Mouse (Mus musculus): ENCODE measurements at regions not wholly inside any gene's neighbourhood (a gene's known extent, or its start where the extent isn't known, plus 50 kb on each side); places are given as distances from the start of the nearest gene placed in this dataset.
A peak's percentile ranks its signal among the peaks of the same experiment; 100 is the strongest.

- Histone ChIP-seq H3K4me2 (ENCODE audit: low read length) (no peak overlapping the region), H3K4me3 (replicated peaks; ENCODE audit: low read length) (no peak overlapping the region), H3K4me1 (replicated peaks; ENCODE audit: control insufficient read depth, insufficient read depth, low read length) (peaks cover 22% of the 10 kb centered on the region), H3K27ac (ENCODE audit: low read length) (peak overlapping the region; percentile 34), H3K27me3 (replicated peaks; ENCODE audit: control insufficient read depth, insufficient read depth, low read length) (peaks cover 5% of the 10 kb centered on the region; the same call in 1 of the 2 replicates), H3K9ac (replicated peaks; ENCODE audit: low read depth, low read length) (no peak overlapping the region), H3K9me3 (ENCODE audit: control insufficient read depth, low read length) (no peaks in the 10 kb centered on the region), H3K36me3 (ENCODE audit: control insufficient read depth, insufficient read depth) (no peaks in the 10 kb centered on the region)
- WGBS: 42% methylated on average over 8 of the region's 8 CpGs
- ATAC-seq: 0 out of 2 replicates have a peak, but pooled peaks have one; percentile 18
These were observed 173.7 kb upstream of the Lmo4 start for GRCm38 (mm10) chr3:144378524-144379225.

DNA sequence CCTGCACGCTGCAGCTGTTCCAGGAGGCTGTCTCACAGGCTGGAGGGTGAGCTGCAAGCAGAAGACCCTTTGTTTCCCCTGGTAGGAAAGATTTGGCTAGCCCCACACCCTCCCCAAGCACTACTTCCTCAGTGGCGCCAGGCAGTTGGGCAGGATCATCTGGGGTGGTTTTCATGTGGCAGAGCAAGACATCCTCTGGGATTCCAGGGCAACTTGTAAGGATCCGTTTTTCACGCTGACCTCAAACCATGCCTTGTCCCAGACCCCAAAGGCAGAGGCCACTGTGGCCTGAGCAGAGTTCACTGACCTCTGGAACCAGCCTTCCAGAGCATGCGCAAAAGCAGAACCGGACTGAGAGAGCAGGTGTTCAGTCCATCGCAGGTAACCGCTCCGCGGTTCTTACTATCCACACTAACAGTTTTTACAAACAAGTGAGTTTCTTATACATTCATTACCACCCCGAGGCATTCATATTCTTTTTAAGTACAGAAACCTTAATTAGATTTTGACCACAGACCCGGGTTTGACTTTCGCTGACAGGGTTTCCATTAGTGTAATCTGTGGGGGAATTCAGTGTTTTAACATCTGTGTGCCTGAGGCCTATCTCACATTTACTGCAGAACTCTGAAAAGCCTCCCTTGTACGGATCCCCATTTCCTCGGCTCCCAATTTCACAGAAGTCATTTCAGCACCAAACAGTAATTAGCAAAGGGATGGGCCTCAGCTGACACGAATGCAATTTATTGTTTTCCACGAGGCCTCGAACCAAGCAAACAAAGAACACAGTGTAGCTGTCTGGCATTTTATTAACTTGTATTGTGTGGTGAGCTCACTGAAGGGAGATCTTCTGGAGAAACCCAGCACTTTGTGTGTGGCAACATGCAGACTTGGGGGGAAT, 172.9 kb upstream of the Lmo4 start:
- Histone ChIP-seq H3K27me3 (replicated peaks; ENCODE audit: control insufficient read depth, insufficient read depth, low read length) (peaks cover 5% of the 10 kb centered on the region; the same call in 1 of the 2 replicates), H3K9ac (replicated peaks; ENCODE audit: low read depth, low read length) (no peak overlapping the region), H3K9me3 (ENCODE audit: control insufficient read depth, low read length) (no peaks in the 10 kb centered on the region), H3K27ac (ENCODE audit: low read length) (no peak overlapping the region), H3K4me2 (ENCODE audit: low read length) (no peak overlapping the region), H3K4me3 (replicated peaks; ENCODE audit: low read length) (no peak overlapping the region), H3K36me3 (ENCODE audit: control insufficient read depth, insufficient read depth) (no peaks in the 10 kb centered on the region), H3K4me1 (replicated peaks; ENCODE audit: control insufficient read depth, insufficient read depth, low read length) (peaks cover 22% of the 10 kb centered on the region)
- peak; percentile 56 for ATAC-seq
- 29% methylated on average over 18 of the region's 18 CpGs for WGBS

DNA sequence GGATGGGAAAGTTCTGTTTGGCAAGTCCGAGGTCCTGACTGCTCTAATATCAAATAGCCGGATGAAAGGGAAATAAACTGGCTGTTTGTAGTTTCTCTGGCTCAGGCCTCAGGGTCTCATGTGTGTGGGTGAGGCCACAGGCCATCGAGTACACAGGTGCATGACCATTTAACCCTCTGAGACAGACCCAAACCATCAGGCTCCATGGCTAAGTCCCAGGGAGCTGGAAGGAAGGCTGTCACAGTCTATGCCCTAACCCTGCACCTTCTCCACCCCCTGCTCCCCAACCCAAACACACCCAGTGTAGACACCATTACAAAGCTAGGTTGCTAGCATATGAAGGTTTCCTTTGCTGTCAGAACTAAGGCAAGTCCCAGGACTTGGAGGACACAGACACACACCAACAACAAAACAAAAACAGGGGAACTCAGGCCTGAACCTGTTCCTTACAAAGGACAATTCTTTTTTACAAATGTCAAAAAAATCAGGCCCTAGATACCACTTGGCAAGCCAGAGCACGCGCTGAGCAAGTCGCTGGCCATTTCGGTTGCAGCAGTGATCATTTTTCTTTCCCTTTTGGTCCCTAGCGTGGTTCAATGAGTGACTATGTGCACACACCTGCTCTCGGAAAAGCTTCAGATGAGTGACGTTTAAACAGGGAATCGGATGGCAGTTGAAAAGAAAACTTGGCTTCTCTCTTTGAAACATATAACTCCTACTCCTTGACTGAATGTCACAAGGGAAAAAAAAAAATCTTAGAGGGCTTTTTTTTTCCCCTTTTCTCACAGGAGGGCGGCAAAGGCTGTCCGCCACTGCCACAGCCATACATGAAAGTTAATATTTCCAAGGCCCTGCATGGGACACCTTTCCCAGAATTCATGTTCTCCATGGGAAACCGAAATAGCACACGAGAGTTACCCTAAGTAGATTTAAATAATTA, 171.7 kb upstream of the Lmo4 start:
- H3K4me3 ChIP-seq (replicated peaks; ENCODE audit: low read length): no peak overlapping the region
- 75% methylated on average over 15 of the region's 15 CpGs for WGBS
- H3K4me1 ChIP-seq (replicated peaks; ENCODE audit: control insufficient read depth, insufficient read depth, low read length): peaks cover 22% of the 10 kb centered on the region
- no peaks in the 10 kb centered on the region for H3K9me3 ChIP-seq (ENCODE audit: control insufficient read depth, low read length)
- H3K9ac ChIP-seq (replicated peaks; ENCODE audit: low read depth, low read length): no peak overlapping the region
- H3K27me3 ChIP-seq (replicated peaks; ENCODE audit: control insufficient read depth, insufficient read depth, low read length): peaks cover 5% of the 10 kb centered on the region; the same call in 1 of the 2 replicates
- H3K4me2 ChIP-seq (ENCODE audit: low read length): no peak overlapping the region
- no peak for ATAC-seq
- H3K36me3 ChIP-seq (ENCODE audit: control insufficient read depth, insufficient read depth): no peaks in the 10 kb centered on the region
- no peak overlapping the region for H3K27ac ChIP-seq (ENCODE audit: low read length)

DNA sequence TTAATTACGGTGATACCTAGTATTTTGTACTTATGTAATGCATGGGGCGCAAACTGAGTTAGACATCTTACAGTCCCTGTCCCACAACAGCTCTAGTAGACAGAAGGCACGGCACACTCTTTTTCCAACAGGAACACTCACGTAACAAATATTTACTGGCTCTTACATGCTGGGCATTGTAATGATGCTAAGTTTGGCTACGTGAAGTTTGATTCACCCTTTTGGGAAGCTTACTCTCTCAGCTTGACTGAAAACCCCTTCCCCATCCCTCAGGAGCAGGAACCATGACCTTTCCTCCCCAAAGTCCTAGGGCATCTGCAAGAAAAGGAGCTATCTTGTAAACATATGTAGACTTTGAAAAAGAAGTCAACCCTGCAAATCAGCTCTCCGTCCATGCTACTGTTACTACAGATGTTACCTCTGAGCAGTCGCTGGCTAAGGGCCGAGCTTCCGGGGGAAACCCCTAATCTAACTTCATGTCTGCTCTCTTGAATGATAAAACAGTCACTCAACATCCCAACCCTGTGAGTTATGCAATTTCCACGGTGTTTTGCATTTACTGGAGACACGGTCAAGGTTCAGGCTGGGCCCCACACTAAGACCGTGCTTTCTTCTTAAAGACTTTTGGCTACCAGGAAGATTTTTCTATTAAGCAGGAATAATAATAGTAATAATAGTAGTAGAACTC, 170.8 kb upstream of the Lmo4 start:
- Histone ChIP-seq H3K27ac (ENCODE audit: low read length) (no peak overlapping the region), H3K36me3 (ENCODE audit: control insufficient read depth, insufficient read depth) (no peaks in the 10 kb centered on the region), H3K4me3 (replicated peaks; ENCODE audit: low read length) (no peak overlapping the region), H3K4me2 (ENCODE audit: low read length) (no peak overlapping the region), H3K9ac (replicated peaks; ENCODE audit: low read depth, low read length) (no peak overlapping the region), H3K27me3 (replicated peaks; ENCODE audit: control insufficient read depth, insufficient read depth, low read length) (peaks cover 5% of the 10 kb centered on the region; the same call in 1 of the 2 replicates), H3K9me3 (ENCODE audit: control insufficient read depth, low read length) (no peaks in the 10 kb centered on the region), H3K4me1 (replicated peaks; ENCODE audit: control insufficient read depth, insufficient read depth, low read length) (peaks cover 19% of the 10 kb centered on the region)
- 92% methylated on average over 12 of the region's 12 CpGs for WGBS
- no peak for ATAC-seq

GRCm38 (mm10) chr3:144368300-144368699, 163.3 kb upstream of the Lmo4 start:
- H3K9me3 ChIP-seq (ENCODE audit: control insufficient read depth, low read length): no peaks in the 10 kb centered on the region
- no peak overlapping the region for H3K4me3 ChIP-seq (replicated peaks; ENCODE audit: low read length)
- no peak for ATAC-seq
- peaks cover 10% of the 10 kb centered on the region for H3K4me1 ChIP-seq (replicated peaks; ENCODE audit: control insufficient read depth, insufficient read depth, low read length)
- H3K36me3 ChIP-seq (ENCODE audit: control insufficient read depth, insufficient read depth): no peaks in the 10 kb centered on the region
- 58% methylated on average over 4 of the region's 4 CpGs for WGBS
- H3K27ac ChIP-seq (ENCODE audit: low read length): no peak overlapping the region
- no peak overlapping the region for H3K4me2 ChIP-seq (ENCODE audit: low read length)
- H3K9ac ChIP-seq (replicated peaks; ENCODE audit: low read depth, low read length): no peak overlapping the region
- no peaks in the 10 kb centered on the region for H3K27me3 ChIP-seq (replicated peaks; ENCODE audit: control insufficient read depth, insufficient read depth, low read length)

DNA sequence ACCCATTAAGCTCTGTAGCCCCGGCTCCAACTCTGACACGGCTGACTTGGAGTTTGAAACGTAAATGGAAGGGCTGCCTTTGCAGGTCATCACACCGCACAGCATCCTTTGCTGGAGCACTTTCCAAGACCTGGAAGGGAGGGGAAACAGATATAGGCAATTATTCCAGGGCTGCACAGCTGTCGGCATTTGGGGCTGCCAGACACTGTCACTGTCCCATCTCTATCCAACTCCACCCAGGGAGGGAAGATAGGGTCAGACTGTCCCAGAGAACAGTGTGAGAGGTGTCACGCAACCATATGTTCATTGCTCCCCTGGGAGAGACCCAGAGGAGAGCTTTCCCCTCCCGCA, 162.7 kb upstream of the Lmo4 start:
- Histone ChIP-seq H3K4me2 (ENCODE audit: low read length) (peak overlapping the region; percentile 66), H3K27ac (ENCODE audit: low read length) (no peak overlapping the region), H3K27me3 (replicated peaks; ENCODE audit: control insufficient read depth, insufficient read depth, low read length) (no peaks in the 10 kb centered on the region), H3K36me3 (ENCODE audit: control insufficient read depth, insufficient read depth) (no peaks in the 10 kb centered on the region), H3K9ac (replicated peaks; ENCODE audit: low read depth, low read length) (peak overlapping the region; percentile 39; the same call in 1 of the 2 replicates), H3K9me3 (ENCODE audit: control insufficient read depth, low read length) (no peaks in the 10 kb centered on the region), H3K4me3 (replicated peaks; ENCODE audit: low read length) (peak overlapping the region; percentile 38), H3K4me1 (replicated peaks; ENCODE audit: control insufficient read depth, insufficient read depth, low read length) (peaks cover 10% of the 10 kb centered on the region)
- WGBS: 13% methylated on average over 7 of the region's 7 CpGs
- peak; percentile 47 for ATAC-seq

DNA sequence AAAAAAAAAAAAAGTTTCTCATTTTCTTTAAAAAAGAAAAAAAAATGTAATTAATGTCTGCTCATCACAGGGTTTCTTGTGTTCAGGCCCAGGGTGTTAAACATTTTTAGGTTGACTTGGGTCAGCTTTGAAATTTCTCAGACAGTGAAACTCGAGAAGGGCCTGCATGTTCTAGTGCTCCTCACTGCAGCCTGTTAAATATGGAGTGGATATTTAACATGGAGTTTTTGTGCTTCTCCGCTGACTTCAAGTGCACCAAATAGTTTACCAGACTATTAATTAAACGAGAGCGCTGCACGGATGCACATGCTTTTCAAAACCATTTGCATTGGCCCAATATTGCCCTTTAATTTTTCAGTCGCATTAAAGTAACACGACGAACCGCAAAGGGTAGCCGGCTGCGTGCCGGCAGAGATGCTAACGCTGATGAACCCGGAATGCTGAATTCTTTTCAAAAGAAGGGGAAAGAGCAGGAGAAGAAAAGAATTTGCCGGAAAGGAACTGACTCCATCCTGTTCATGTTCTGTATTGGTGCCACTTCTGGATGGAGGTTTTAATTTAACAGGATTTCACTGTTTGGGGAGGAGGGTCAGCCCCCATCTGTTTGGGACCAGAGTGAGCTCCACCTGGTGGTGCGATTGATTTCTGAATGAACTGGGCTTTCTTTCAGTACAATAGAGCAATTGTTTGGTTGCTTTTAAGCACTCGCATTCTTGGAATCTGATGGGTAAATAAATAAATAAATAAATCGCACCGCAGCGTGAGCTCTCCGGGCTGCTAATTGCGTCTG, 162.2 kb upstream of the Lmo4 start:
- WGBS: 3% methylated on average over 22 of the region's 22 CpGs
- Histone ChIP-seq H3K9me3 (ENCODE audit: control insufficient read depth, low read length) (no peaks in the 10 kb centered on the region), H3K4me1 (replicated peaks; ENCODE audit: control insufficient read depth, insufficient read depth, low read length) (peaks cover 10% of the 10 kb centered on the region), H3K4me3 (replicated peaks; ENCODE audit: low read length) (peak overlapping the region; percentile 38), H3K27me3 (replicated peaks; ENCODE audit: control insufficient read depth, insufficient read depth, low read length) (no peaks in the 10 kb centered on the region), H3K36me3 (ENCODE audit: control insufficient read depth, insufficient read depth) (no peaks in the 10 kb centered on the region), H3K9ac (replicated peaks; ENCODE audit: low read depth, low read length) (peak overlapping the region; percentile 39), H3K27ac (ENCODE audit: low read length) (peak overlapping the region; percentile 13; the same call in 1 of the 2 replicates), H3K4me2 (ENCODE audit: low read length) (peak overlapping the region; percentile 66)
- ATAC-seq: peak; percentile 67

GRCm38 (mm10) chr3:144365894-144366293, 160.9 kb upstream of the Lmo4 start:
- no peak for ATAC-seq
- WGBS: 60% methylated on average over 4 of the region's 4 CpGs
- Histone ChIP-seq H3K9me3 (ENCODE audit: control insufficient read depth, low read length) (no peaks in the 10 kb centered on the region), H3K9ac (replicated peaks; ENCODE audit: low read depth, low read length) (no peak overlapping the region), H3K4me2 (ENCODE audit: low read length) (no peak overlapping the region), H3K4me3 (replicated peaks; ENCODE audit: low read length) (no peak overlapping the region), H3K27ac (ENCODE audit: low read length) (no peak overlapping the region), H3K27me3 (replicated peaks; ENCODE audit: control insufficient read depth, insufficient read depth, low read length) (no peaks in the 10 kb centered on the region), H3K36me3 (ENCODE audit: control insufficient read depth, insufficient read depth) (no peaks in the 10 kb centered on the region), H3K4me1 (replicated peaks; ENCODE audit: control insufficient read depth, insufficient read depth, low read length) (peaks cover 10% of the 10 kb centered on the region)
